Mouse (Mus musculus) kidney, adult 2 months (tissue): ENCODE measurements at regions not wholly inside any gene's neighbourhood (a gene's known extent, or its start where the extent isn't known, plus 50 kb on each side); places are given as distances from the start of the nearest gene placed in this dataset.

Experiments used
- CTCF ChIP-seq: fragments of 200-500 bp; conservative IDR thresholded peaks from 2 replicates; pipeline ENCODE4 v1.5.1; 2011; ENCODE audit warnings: low read depth, mild to moderate bottlenecking, control low read depth, low read length, moderate library complexity, mixed read lengths; ENCODE audit not compliant: insufficient read depth, insufficient read length
- POLR2A ChIP-seq: fragments of 200-500 bp; IDR thresholded peaks from one replicate; pipeline ENCODE4 v1.6.1; 2011; ENCODE audit warnings: low read depth, low read length, control low read depth

GRCm38 (mm10) chr9:118400520-118400919 lies 77.5 kb upstream of the Eomes start:
- TF ChIP-seq POLR2A (no peak), CTCF (no peak)
